18 mouse cellular contexts compared by ENCODE assay signal in genomic region chr17:29702938-29703710, GRCm38 (mm10). TPM values are rescaled to one million over a fixed set of nuclear protein-coding genes. Genes with fewer than 3 reads are reported as not detected.
DNase-seq lines count a peak whose midpoint lies in the region; ATAC-seq and TF ChIP-seq lines count a peak whose summit lies in the region.
"Had no signal": no experiment of that assay in that cellular context is flagged by ENCODE, and none has a peak within 500 bp of the region (broad histone marks: within the 10 kb centered on the region; RNA-seq: fewer than 3 reads in every experiment).

No protein-coding gene starts in this region.

- no peaks in the 10 kb centered on the region for H3K4me1 ChIP-seq in heart, postnatal 0 days (ENCODE audit: control insufficient read depth, insufficient read depth)
- no peaks in the 10 kb centered on the region for H3K4me1 ChIP-seq in heart, adult 2 months (ENCODE audit: control insufficient read depth, insufficient read depth, low read length)

- H3K27me3 ChIP-seq in heart, postnatal 0 days (ENCODE audit: control insufficient read depth, insufficient read depth, low read length) = no peaks in the 10 kb centered on the region
- H3K27me3 ChIP-seq in heart, adult 2 months (ENCODE audit: control insufficient read depth, insufficient read depth, low read length) = no peaks in the 10 kb centered on the region
- H3K27me3 ChIP-seq: embryonic facial prominence, embryonic 12.5 days; liver, embryonic 15.5 days; neural tube, embryonic 12.5 days had no signal

- TF ChIP-seq EP300 in heart, postnatal 0 days (IDR thresholded peaks at IDR 0.05; ENCODE audit: low read depth) = no peak
- TF ChIP-seq EP300 in heart, adult 2 months (IDR thresholded peaks at IDR 0.05; ENCODE audit: insufficient read depth, low read depth, low read length) = no peak

- 74% methylated on average over 4 of the region's 4 CpGs for WGBS in heart, postnatal 0 days
- WGBS in heart, adult 2 months = 74% methylated on average over 4 of the region's 4 CpGs

- H3K9me3 ChIP-seq in heart, postnatal 0 days (replicated peaks; ENCODE audit: control insufficient read depth, low read length) = no peaks in the 10 kb centered on the region
- H3K9me3 ChIP-seq: embryonic facial prominence, embryonic 12.5 days; liver, embryonic 15.5 days; neural tube, embryonic 12.5 days had no signal

- TF ChIP-seq POLR2A in heart, adult 2 months (IDR thresholded peaks at IDR 0.05; ENCODE audit: insufficient read depth, low read depth, low read length) = no peak

- H3K79me2 ChIP-seq in heart, adult 2 months (replicated peaks; ENCODE audit: control insufficient read depth, insufficient read depth, low read length) = no peaks in the 10 kb centered on the region

- intact Hi-C loops in heart, adult 2 months (cut with DNase I) = no loop called here

- no peak overlapping the region for H3K4me3 ChIP-seq in heart, postnatal 0 days (ENCODE audit: low read depth, low read length)
- H3K4me3 ChIP-seq in heart, adult 2 months = no peak overlapping the region
- H3K4me3 ChIP-seq: embryonic facial prominence, embryonic 12.5 days; left cerebral cortex, adult 2 months; liver, embryonic 15.5 days; neural tube, embryonic 12.5 days had no signal

- H3K4me2 ChIP-seq in heart, postnatal 0 days (ENCODE audit: low read depth, low read length) = no peak overlapping the region
- H3K4me2 ChIP-seq: embryonic facial prominence, embryonic 12.5 days; liver, embryonic 15.5 days; neural tube, embryonic 12.5 days had no signal

- no peak overlapping the region for H3K9ac ChIP-seq in heart, postnatal 0 days (replicated peaks; ENCODE audit: low read depth, low read length)
- H3K9ac ChIP-seq in heart, adult 2 months (ENCODE audit: low read depth, low read length) = no peak overlapping the region
- H3K9ac ChIP-seq: embryonic facial prominence, embryonic 12.5 days; liver, embryonic 15.5 days; neural tube, embryonic 12.5 days had no signal

- no peak for DNase-seq in heart, postnatal 0 days (ENCODE audit: low spot score)
- no peak for DNase-seq in heart, adult 2 months
- DNase-seq in thymus, postnatal 0 days (ENCODE audit: low spot score) = peak; percentile 19
- no peak for DNase-seq in thymus, postnatal 25 days
- DNase-seq in layer of hippocampus, adult 8-10 months (ENCODE audit: low spot score in 2 of 2) = peak; percentile 69 to 70
- DNase-seq in kidney, postnatal 4 days = no peak
- DNase-seq in ovary, adult 18-20 months (ENCODE audit: low spot score) = no peak
- DNase-seq: adrenal gland, adult 8-10 months; cerebellum, adult 11 months; kidney, adult 2 months; right cerebral cortex, adult 18-20 months; thymus, postnatal 14 days had no signal

- no peak for TF ChIP-seq CTCF in heart, postnatal 0 days (IDR thresholded peaks at IDR 0.05; ENCODE audit: low read depth)
- no peak for TF ChIP-seq CTCF in heart, adult 2 months (IDR thresholded peaks at IDR 0.05)

- H3K36me3 ChIP-seq in heart, postnatal 0 days (replicated peaks; ENCODE audit: control insufficient read depth, insufficient read depth, low read length) = peaks cover 64% of the 10 kb centered on the region
- H3K36me3 ChIP-seq in heart, adult 2 months (ENCODE audit: control insufficient read depth, insufficient read depth, low read length) = no peaks in the 10 kb centered on the region

- 0 out of 2 replicates have a peak, but pooled peaks have one; percentile 15 for ATAC-seq in heart, postnatal 0 days (ENCODE audit: insufficient read depth, low read depth)
- ATAC-seq in CD4-positive, CD25-positive, alpha-beta regulatory T cell, adult 4 months = no peak

- no peak overlapping the region for H3K27ac ChIP-seq in heart, postnatal 0 days (ENCODE audit: low read depth)
- no peak overlapping the region for H3K27ac ChIP-seq in heart, adult 2 months
- H3K27ac ChIP-seq: embryonic facial prominence, embryonic 12.5 days; left cerebral cortex, adult 2 months; liver, embryonic 15.5 days; macrophage; neural tube, embryonic 12.5 days had no signal

RNA-seq across cellular contexts. Expression of gene Ccdc167, which starts 13.7 kb away (rescaled TPM):
- 6.4 and 6.8 TPM in 2 replicates for total RNA-seq in heart, postnatal 0 days (2014; rRNA removed; ENCODE audit: low replicate concordance)
- polyA plus RNA-seq in heart, postnatal 0 days (2015; fragmentation: Nextera tagmentation; extraction: Ambion mirVana) = 8.2 and 9.9 TPM in 2 replicates
- 10 to 100 TPM; 11.4 to 11.8 TPM for total RNA-seq in heart, adult 2 months (2021)
- polyA plus RNA-seq in heart, adult 2 months (2012; rRNA removed) = 6.9 and 11.1 TPM in 2 replicates
- polyA plus RNA-seq in thymus, postnatal 0 days (2015; fragmentation: Nextera tagmentation; extraction: Ambion mirVana) = 9.2 and 10.8 TPM in 2 replicates
- total RNA-seq in layer of hippocampus, adult 8-10 months (2022) = 10 to 100 TPM; 17.0 to 25.2 (median 23.1) TPM
- 10 to 100 TPM in 1 of 2 experiments, 1 to 10 TPM in 1; 7.8 to 10.1 TPM for polyA plus RNA-seq in CD4-positive, CD25-positive, alpha-beta regulatory T cell, adult 4 months (2017; shearing (Covaris generic))

RNA-seq across cellular contexts. Expression of gene Cmtr1, which starts 42.7 kb away (rescaled TPM):
- 52.4 and 81.4 TPM in 2 replicates for total RNA-seq in heart, postnatal 0 days (2014; rRNA removed; ENCODE audit: low replicate concordance)
- polyA plus RNA-seq in heart, postnatal 0 days (2015; fragmentation: Nextera tagmentation; extraction: Ambion mirVana) = 62.7 and 72.9 TPM in 2 replicates
- total RNA-seq in heart, adult 2 months (2021) = 10 to 100 TPM; 51.6 to 65.4 TPM
- 24.0 and 42.2 TPM in 2 replicates for polyA plus RNA-seq in heart, adult 2 months (2012; rRNA removed)
- polyA plus RNA-seq in thymus, postnatal 0 days (2015; fragmentation: Nextera tagmentation; extraction: Ambion mirVana) = 131 and 136 TPM in 2 replicates
- 100 to 1,000 TPM; 108 to 142 (median 130) TPM for total RNA-seq in layer of hippocampus, adult 8-10 months (2022)
- 100 to 1,000 TPM in 1 of 2 experiments, 10 to 100 TPM in 1; 90.3 to 221 TPM for polyA plus RNA-seq in CD4-positive, CD25-positive, alpha-beta regulatory T cell, adult 4 months (2017; shearing (Covaris generic))

Comparison
In these comparisons a context has a peak if more than half of its experiments do, and no peak if none do; other contexts are left out.
1. DNase-seq: peak in thymus, postnatal 0 days (single experiment) and layer of hippocampus, adult 8-10 months (2 of 2); none in heart, postnatal 0 days (single experiment), heart, adult 2 months (0 of 2), thymus, postnatal 25 days (single experiment), kidney, postnatal 4 days (0 of 2) and ovary, adult 18-20 months (single experiment).